Mouse (Mus musculus): ENCODE results near the gene Mss51. TPM values are rescaled to one million over a fixed set of nuclear protein-coding genes. Genes with fewer than 3 reads are reported as not detected.

The Mss51 gene
- polyA plus RNA-seq, 1 experiment from 2014 or later, result 0.25 TPM

DNA sequence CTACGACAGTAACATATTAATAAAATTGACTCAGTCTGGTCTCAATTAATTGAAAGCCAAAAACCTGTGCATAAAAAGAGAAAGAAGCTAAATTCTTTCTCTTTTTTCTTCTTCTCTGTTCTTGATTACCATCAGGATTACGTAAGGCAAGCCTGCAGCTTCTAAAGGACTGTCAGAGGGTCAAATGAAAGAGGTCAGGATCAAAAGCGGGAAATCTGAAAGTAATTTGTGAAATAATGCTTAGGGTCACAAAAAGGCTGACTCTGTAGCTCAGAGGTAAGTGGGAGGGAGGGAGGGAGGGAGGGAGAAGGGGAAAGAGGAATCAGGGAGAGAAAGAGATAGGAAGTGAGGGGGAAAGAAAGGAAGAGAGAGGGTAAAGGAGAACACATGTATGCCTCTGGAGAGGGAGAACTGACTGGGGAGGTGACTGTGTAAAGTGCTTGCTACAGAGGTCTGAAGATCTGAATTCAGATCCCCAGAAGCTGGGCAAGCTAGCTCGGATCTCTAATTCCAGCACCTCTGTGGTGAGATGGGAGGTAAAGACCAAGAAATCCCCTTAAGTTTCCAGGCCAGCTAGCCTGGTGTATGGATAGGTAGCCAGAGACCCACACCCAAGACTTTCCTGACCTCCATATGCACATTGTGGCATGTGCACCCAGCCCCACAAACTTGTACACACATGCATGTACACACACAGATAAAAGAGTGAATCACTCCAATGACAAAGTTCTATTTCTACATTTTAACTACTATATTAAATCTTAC is 19.3 kb downstream of the Mss51 start:
- no peaks in the 10 kb centered on the region for H3K9me3 ChIP-seq (replicated peaks; ENCODE audit: control insufficient read depth, low read length)
- no peaks in the 10 kb centered on the region for H3K36me3 ChIP-seq (ENCODE audit: control insufficient read depth, insufficient read depth)
- no peak overlapping the region for H3K9ac ChIP-seq (ENCODE audit: low read length)
- WGBS, result 76% methylated on average over 4 of the region's 4 CpGs
- no peak for ATAC-seq (replicated peaks; ENCODE audit: extremely low read depth, insufficient read depth, low FRiP score)
- H3K4me3 ChIP-seq (ENCODE audit: low read length), result no peak overlapping the region
- no peak overlapping the region for H3K27ac ChIP-seq (ENCODE audit: low read length)
- H3K4me2 ChIP-seq (ENCODE audit: low read depth, low read length), result no peak overlapping the region
- H3K4me1 ChIP-seq (ENCODE audit: control insufficient read depth, insufficient read depth, low read length), result peaks cover 11% of the 10 kb centered on the region
- H3K27me3 ChIP-seq (ENCODE audit: control insufficient read depth, insufficient read depth, low read length), result no peaks in the 10 kb centered on the region

- 77% methylated on average over 14 of the region's 14 CpGs for WGBS
- Histone ChIP-seq H3K9ac (ENCODE audit: low read length) (no peak overlapping the region), H3K4me3 (ENCODE audit: low read length) (no peak overlapping the region), H3K4me2 (ENCODE audit: low read depth, low read length) (no peak overlapping the region), H3K9me3 (replicated peaks; ENCODE audit: control insufficient read depth, low read length) (no peaks in the 10 kb centered on the region), H3K36me3 (ENCODE audit: control insufficient read depth, insufficient read depth) (peaks cover 68% of the 10 kb centered on the region), H3K4me1 (ENCODE audit: control insufficient read depth, insufficient read depth, low read length) (no peaks in the 10 kb centered on the region), H3K27me3 (ENCODE audit: control insufficient read depth, insufficient read depth, low read length) (no peaks in the 10 kb centered on the region), H3K27ac (ENCODE audit: low read length) (no peak overlapping the region)
- ATAC-seq (replicated peaks; ENCODE audit: extremely low read depth, insufficient read depth, low FRiP score), result no peak
Observed at GRCm38 (mm10) chr14:20460216-20460615, 36.5 kb downstream of the Mss51 start.

GRCm38 (mm10) chr14:20458378-20458777 is 38.3 kb downstream of the Mss51 start:
- H3K27me3 ChIP-seq (ENCODE audit: control insufficient read depth, insufficient read depth, low read length), result no peaks in the 10 kb centered on the region
- peaks cover 53% of the 10 kb centered on the region for H3K36me3 ChIP-seq (ENCODE audit: control insufficient read depth, insufficient read depth)
- H3K4me3 ChIP-seq (ENCODE audit: low read length), result no peak overlapping the region
- ATAC-seq (replicated peaks; ENCODE audit: extremely low read depth, insufficient read depth, low FRiP score), result no peak
- 92% methylated on average over 9 of the region's 9 CpGs for WGBS
- H3K9me3 ChIP-seq (replicated peaks; ENCODE audit: control insufficient read depth, low read length), result no peaks in the 10 kb centered on the region
- H3K4me2 ChIP-seq (ENCODE audit: low read depth, low read length), result no peak overlapping the region
- H3K4me1 ChIP-seq (ENCODE audit: control insufficient read depth, insufficient read depth, low read length), result no peaks in the 10 kb centered on the region
- H3K27ac ChIP-seq (ENCODE audit: low read length), result no peak overlapping the region
- no peak overlapping the region for H3K9ac ChIP-seq (ENCODE audit: low read length)

DNA sequence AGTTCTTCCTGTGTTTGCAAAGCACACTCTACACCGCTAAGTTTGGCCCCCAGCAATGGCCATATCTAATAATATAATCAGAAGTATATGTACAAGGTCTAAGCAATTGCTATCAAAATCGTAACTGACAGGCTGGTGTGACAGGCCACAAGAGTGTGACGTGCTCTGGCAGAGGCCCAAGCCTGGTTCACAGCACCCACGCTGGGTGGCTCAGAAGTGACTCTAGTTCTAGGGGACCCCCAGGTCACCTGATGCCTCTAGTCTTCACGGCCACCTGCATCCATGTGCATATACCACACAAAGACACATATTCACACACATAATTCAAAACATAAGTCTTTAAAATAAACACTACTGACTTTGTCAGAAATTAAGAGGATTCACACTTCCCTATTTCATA is 43.8 kb downstream of the Mss51 start:
- Histone ChIP-seq H3K36me3 (ENCODE audit: control insufficient read depth, insufficient read depth) (peaks cover 19% of the 10 kb centered on the region), H3K27me3 (ENCODE audit: control insufficient read depth, insufficient read depth, low read length) (no peaks in the 10 kb centered on the region), H3K4me2 (ENCODE audit: low read depth, low read length) (no peak overlapping the region), H3K4me3 (ENCODE audit: low read length) (no peak overlapping the region), H3K9ac (ENCODE audit: low read length) (no peak overlapping the region), H3K4me1 (ENCODE audit: control insufficient read depth, insufficient read depth, low read length) (peaks cover 7% of the 10 kb centered on the region), H3K9me3 (replicated peaks; ENCODE audit: control insufficient read depth, low read length) (no peaks in the 10 kb centered on the region), H3K27ac (ENCODE audit: low read length) (no peak overlapping the region)
- ATAC-seq (replicated peaks; ENCODE audit: extremely low read depth, insufficient read depth, low FRiP score), result no peak
- WGBS, result 93% methylated on average over 5 of the region's 5 CpGs

- Histone ChIP-seq H3K36me3 (ENCODE audit: control insufficient read depth, insufficient read depth) (peaks cover 14% of the 10 kb centered on the region), H3K9me3 (replicated peaks; ENCODE audit: control insufficient read depth, low read length) (no peaks in the 10 kb centered on the region), H3K4me1 (ENCODE audit: control insufficient read depth, insufficient read depth, low read length) (peaks cover 8% of the 10 kb centered on the region), H3K4me3 (ENCODE audit: low read length) (peak within 1 kb of the TSS; percentile 56), H3K27me3 (ENCODE audit: control insufficient read depth, insufficient read depth, low read length) (no peaks in the 10 kb centered on the region), H3K9ac (ENCODE audit: low read length) (peak within 1 kb of the TSS; percentile 67), H3K4me2 (ENCODE audit: low read depth, low read length) (peak within 1 kb of the TSS; percentile 91), H3K27ac (ENCODE audit: low read length) (no peak within 1 kb of the TSS)
- 2% methylated on average over 15 of the region's 15 CpGs for WGBS
- peak; percentile 41; the same call in 1 of the 2 replicates for ATAC-seq (replicated peaks; ENCODE audit: extremely low read depth, insufficient read depth, low FRiP score)
Observed at GRCm38 (mm10) chr14:20451765-20452331, 44.9 kb downstream of the Mss51 start, which contains the start of gene Cfap70. Gene Cfap70 (minus strand): TSS chr14:20452226.

DNA sequence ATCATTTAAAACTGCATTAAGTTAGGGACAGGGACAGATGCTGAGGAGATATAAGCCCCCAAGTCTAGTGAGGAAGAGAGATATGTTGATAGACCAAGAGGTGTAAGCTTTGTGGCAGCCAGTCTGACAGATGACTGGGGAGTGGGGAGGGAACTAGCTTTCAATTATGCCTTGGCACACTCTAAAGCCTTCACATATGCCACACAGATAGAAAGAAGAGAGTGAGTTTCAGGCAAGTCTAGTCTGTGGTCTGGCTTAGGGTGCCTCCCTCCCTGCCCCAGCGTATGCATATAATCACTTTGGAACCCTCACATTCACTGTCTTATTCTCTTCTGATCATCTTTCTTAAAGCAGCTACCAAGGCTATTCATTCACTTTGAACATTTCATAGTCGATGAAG is 45.4 kb downstream of the Mss51 start:
- 22% methylated on average over 2 of the region's 2 CpGs for WGBS
- H3K27ac ChIP-seq (ENCODE audit: low read length), result no peak overlapping the region
- no peaks in the 10 kb centered on the region for H3K27me3 ChIP-seq (ENCODE audit: control insufficient read depth, insufficient read depth, low read length)
- H3K4me2 ChIP-seq (ENCODE audit: low read depth, low read length), result peak overlapping the region; percentile 91
- ATAC-seq (replicated peaks; ENCODE audit: extremely low read depth, insufficient read depth, low FRiP score), result no peak
- H3K4me1 ChIP-seq (ENCODE audit: control insufficient read depth, insufficient read depth, low read length), result peaks cover 8% of the 10 kb centered on the region
- peak overlapping the region; percentile 67 for H3K9ac ChIP-seq (ENCODE audit: low read length)
- peak overlapping the region; percentile 56 for H3K4me3 ChIP-seq (ENCODE audit: low read length)
- H3K9me3 ChIP-seq (replicated peaks; ENCODE audit: control insufficient read depth, low read length), result no peaks in the 10 kb centered on the region
- H3K36me3 ChIP-seq (ENCODE audit: control insufficient read depth, insufficient read depth), result peaks cover 10% of the 10 kb centered on the region

GRCm38 (mm10) chr14:20447209-20447608 is 49.5 kb downstream of the Mss51 start:
- Histone ChIP-seq H3K4me2 (ENCODE audit: low read depth, low read length) (no peak overlapping the region), H3K27ac (ENCODE audit: low read length) (no peak overlapping the region), H3K4me1 (ENCODE audit: control insufficient read depth, insufficient read depth, low read length) (peaks cover 8% of the 10 kb centered on the region), H3K27me3 (ENCODE audit: control insufficient read depth, insufficient read depth, low read length) (no peaks in the 10 kb centered on the region), H3K4me3 (ENCODE audit: low read length) (no peak overlapping the region), H3K9me3 (replicated peaks; ENCODE audit: control insufficient read depth, low read length) (no peaks in the 10 kb centered on the region), H3K9ac (ENCODE audit: low read length) (no peak overlapping the region), H3K36me3 (ENCODE audit: control insufficient read depth, insufficient read depth) (no peaks in the 10 kb centered on the region)
- ATAC-seq (replicated peaks; ENCODE audit: extremely low read depth, insufficient read depth, low FRiP score), result no peak
- 39% methylated on average over 12 of the region's 12 CpGs for WGBS

GRCm38 (mm10) chr14:20442252-20442651 is 54.4 kb downstream of the Mss51 start:
- 45% methylated on average over 17 of the region's 17 CpGs for WGBS
- H3K27ac ChIP-seq (ENCODE audit: low read length), result no peak overlapping the region
- H3K27me3 ChIP-seq (ENCODE audit: control insufficient read depth, insufficient read depth, low read length), result no peaks in the 10 kb centered on the region
- H3K4me1 ChIP-seq (ENCODE audit: control insufficient read depth, insufficient read depth, low read length), result peaks cover 1% of the 10 kb centered on the region; the same call in 1 of the 2 replicates
- H3K9me3 ChIP-seq (replicated peaks; ENCODE audit: control insufficient read depth, low read length), result no peaks in the 10 kb centered on the region
- H3K36me3 ChIP-seq (ENCODE audit: control insufficient read depth, insufficient read depth), result no peaks in the 10 kb centered on the region
- peak overlapping the region; percentile 1; the same call in 1 of the 2 replicates for H3K4me2 ChIP-seq (ENCODE audit: low read depth, low read length)
- no peak for ATAC-seq (replicated peaks; ENCODE audit: extremely low read depth, insufficient read depth, low FRiP score)
- H3K9ac ChIP-seq (ENCODE audit: low read length), result no peak overlapping the region
- no peak overlapping the region for H3K4me3 ChIP-seq (ENCODE audit: low read length)

- WGBS, result 60% methylated on average over 6 of the region's 6 CpGs
- Histone ChIP-seq H3K4me3 (ENCODE audit: low read length) (no peak overlapping the region), H3K36me3 (ENCODE audit: control insufficient read depth, insufficient read depth) (no peaks in the 10 kb centered on the region), H3K4me2 (ENCODE audit: low read depth, low read length) (no peak overlapping the region), H3K9ac (ENCODE audit: low read length) (no peak overlapping the region), H3K9me3 (replicated peaks; ENCODE audit: control insufficient read depth, low read length) (no peaks in the 10 kb centered on the region), H3K27ac (ENCODE audit: low read length) (no peak overlapping the region), H3K4me1 (ENCODE audit: control insufficient read depth, insufficient read depth, low read length) (no peaks in the 10 kb centered on the region), H3K27me3 (ENCODE audit: control insufficient read depth, insufficient read depth, low read length) (no peaks in the 10 kb centered on the region)
- no peak for ATAC-seq (replicated peaks; ENCODE audit: extremely low read depth, insufficient read depth, low FRiP score)
Observed at GRCm38 (mm10) chr14:20436976-20437375, 59.7 kb downstream of the Mss51 start.

All from heart, embryonic 16.5 days (tissue).